Mouse (Mus musculus) spleen, embryonic (tissue): ENCODE results near the gene Prkci.

Experiments
- CTCF ChIA-PET: fragments of 350-600 bp; sonication (Branson Sonifier 250); formaldehyde crosslinking; loops from one replicate; lab custom pipeline; 2022; lab: Charles Lee

Prkci gene

DNA sequence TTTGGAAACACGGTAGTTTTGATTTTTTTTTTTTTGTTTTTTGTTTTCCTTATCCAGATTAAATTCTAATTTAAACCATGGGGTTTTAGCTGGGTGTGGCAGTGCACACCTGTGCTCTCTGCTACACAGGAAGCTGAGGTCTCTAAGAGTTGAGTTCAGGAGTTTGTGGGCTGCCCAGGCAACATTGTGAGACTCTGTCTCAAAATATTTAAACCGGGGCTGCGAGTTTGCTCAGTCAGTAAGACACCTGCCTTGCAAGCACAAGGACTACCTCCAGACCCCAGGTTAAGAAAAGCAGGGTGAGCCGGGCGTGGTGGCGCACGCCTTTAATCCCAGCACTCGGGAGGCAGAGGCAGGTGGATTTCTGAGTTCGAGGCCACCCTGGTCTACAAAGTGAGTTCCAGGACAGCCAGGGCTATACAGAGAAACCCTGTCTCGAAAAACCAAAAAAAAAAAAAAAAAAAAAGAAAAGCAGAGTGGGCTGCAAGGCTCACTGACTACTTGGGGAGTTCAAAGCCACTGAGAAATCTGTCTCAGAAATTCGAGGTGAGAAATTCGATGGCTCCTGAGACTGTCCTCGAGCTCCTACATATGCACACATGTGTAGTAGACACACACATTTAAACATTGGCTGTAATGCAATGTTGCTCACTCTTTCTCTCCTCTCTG is 87.4 kb downstream of the Prkci start:
- CTCF ChIA-PET = interaction anchor here (0.7 kb wide), 1 partner anchor 56 kb away, joined by 3 read pairs; no protein-coding TSS in a partner anchor

GRCm38 (mm10) chr3:31083507-31084245 is 88.1 kb downstream of the Prkci start:
- CTCF ChIA-PET = no interaction called here

- CTCF ChIA-PET = no interaction called here
Measured at GRCm38 (mm10) chr3:31085000-31085399, 89.5 kb downstream of the Prkci start.

DNA sequence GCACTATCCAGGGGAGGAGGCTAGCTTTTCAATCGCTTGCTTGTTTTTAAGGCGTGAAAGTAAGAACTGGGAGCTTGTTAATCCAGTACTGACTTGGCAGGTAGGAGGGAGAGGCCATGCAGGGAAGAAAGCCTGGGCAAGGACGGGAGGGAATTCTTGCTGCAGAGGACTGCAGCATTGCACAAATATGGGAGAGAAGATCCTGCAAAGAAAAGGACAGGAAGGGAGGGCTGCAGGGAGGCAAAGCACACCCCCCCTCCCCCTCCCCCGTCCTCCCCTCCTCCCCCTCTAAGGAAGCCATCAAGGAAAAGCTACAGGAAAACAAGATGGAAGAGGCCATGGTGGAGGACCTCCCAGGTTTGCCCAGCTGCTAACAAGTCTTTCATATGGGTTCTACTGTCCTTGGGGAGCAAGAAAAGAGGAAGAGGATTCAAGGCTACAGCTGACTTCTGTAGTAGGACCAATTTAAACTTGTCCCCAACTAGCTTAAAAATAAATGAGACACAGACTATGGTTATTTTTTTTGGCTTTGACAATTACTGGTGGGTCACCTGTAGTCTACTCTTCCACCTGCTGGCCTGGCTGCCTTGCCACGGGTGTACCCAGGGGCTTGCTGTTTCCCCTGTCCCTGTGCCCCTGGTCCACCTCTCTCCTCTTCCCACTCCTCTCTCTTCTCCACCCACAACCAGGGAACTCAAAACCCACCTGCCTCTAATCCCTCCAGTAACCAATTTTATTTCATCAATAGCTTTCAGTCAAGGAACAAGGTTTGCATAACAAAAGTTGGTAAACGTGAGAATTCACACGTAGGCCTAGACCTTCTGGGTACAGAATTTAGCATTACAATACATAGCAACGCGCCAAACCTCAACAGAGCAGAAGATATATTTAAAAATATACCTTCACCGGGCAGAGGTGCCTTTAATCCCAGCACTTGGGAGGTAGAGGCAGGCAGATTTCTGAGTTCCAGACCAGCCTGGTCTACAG is 93.5 kb downstream of the Prkci start:
- CTCF ChIA-PET = no interaction called here

DNA sequence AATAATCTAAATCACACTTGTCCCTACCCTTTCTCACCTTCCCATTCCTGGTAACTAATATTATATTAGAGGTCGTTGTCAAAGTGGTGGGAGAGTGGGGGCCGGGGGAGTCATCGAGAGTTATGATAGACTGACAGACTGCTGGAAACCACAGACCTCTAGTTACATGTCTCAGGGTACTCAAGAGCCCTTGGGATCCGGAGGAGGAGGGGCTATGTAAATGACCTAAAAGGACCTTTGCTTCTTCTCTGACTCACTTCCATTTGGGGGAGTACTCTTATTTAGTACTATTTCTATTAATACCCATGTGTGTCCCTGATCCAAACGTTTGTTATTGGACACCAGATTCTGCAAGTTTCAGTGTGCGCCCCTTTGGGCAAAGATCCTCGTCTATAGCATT is 94.4 kb downstream of the Prkci start:
- CTCF ChIA-PET = no interaction called here

DNA sequence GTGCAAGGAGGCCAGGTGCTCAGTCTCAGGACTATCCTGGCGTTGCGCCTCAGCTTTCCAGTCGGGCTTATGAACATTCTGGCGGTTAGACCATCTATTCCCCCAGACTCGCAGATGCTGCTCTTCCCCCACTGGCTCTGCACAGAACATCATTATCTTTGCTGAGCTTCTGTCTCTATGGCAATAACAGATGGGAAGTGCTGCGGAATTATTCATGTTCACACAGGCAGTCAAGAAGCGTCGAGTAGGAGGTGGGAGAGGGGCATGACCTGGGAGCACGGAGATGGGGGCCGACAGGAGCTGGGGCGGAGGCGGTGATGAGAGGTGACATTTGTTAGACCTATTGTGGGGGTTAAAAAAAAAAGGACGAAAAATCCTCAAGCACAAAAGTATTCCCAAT is 97.6 kb downstream of the Prkci start:
- CTCF ChIA-PET = no interaction called here

DNA sequence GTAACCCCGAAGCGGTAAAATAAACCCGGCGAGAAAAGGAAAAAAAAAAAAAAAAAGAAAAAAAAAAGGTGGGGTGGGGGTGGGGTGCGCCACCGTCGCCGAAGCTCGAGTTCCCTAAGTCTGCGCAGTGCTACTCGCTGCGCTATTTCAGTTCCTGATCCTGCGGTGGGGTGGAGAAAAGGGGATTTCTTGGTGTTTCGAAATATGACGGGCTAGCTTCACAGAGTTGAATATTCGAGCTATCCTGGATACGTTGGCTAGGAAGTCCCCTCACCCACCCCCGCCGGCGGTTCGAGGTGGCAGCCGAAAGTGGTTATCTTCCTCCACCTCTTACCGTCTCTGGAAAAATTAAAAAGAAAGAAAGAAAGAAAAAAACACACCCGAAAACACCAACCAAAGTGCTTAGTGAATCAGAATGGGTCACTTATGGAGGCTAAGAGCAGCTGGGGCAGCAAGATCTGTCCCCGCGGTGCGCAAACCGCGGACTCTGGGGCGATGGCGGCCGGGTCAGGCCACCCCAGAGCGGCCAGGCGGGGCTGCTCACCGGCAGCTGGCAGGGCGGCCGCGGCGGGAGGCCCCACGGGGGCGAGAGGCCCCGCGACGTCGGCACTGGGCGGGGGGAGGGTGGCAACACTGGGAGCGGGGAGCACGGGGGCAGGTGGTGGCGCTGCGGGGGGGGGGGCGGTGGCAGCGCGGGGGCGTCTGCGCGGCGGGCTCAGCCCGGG is 98.2 kb downstream of the Prkci start:
- CTCF ChIA-PET = interaction anchor here (0.7 kb wide), 1 partner anchor 19 kb away, joined by 3 read pairs; no protein-coding TSS in a partner anchor

GRCm38 (mm10) chr3:31094531-31095178 is 99.1 kb downstream of the Prkci start, which contains the start of gene Skil:
Gene Skil (plus strand): TSS chr3:31095058.
- CTCF ChIA-PET = interaction anchor here (0.7 to 1.1 kb wide), 2 partner anchors 18 to 451 kb away, joined by 3 to 4 read pairs; partner anchors contain the start of gene Lrriq4

- CTCF ChIA-PET = interaction anchor here (1.1 kb wide), 1 partner anchor 451 kb away, joined by 4 read pairs; the partner anchor contains the start of gene Lrriq4
Measured at GRCm38 (mm10) chr3:31095179-31095490, 99.6 kb downstream of the Prkci start.

GRCm38 (mm10) chr3:31095491-31096154 is 100.1 kb downstream of the Prkci start:
- CTCF ChIA-PET = interaction anchor here (0.7 to 1.1 kb wide), 2 partner anchors 38 to 451 kb away, joined by 4 to 7 read pairs; partner anchors contain the start of gene Lrriq4

- CTCF ChIA-PET = interaction anchor here (0.7 to 1.4 kb wide), 2 partner anchors 10 to 37 kb away, joined by 3 to 7 read pairs; no protein-coding TSS in a partner anchor
Measured at GRCm38 (mm10) chr3:31096155-31097101, 100.9 kb downstream of the Prkci start.

GRCm38 (mm10) chr3:31097102-31097720 is 101.7 kb downstream of the Prkci start:
- CTCF ChIA-PET = interaction anchor here (0.5 to 1.4 kb wide), 2 partner anchors 11 to 24 kb away, joined by 3 to 5 read pairs; no protein-coding TSS in a partner anchor

DNA sequence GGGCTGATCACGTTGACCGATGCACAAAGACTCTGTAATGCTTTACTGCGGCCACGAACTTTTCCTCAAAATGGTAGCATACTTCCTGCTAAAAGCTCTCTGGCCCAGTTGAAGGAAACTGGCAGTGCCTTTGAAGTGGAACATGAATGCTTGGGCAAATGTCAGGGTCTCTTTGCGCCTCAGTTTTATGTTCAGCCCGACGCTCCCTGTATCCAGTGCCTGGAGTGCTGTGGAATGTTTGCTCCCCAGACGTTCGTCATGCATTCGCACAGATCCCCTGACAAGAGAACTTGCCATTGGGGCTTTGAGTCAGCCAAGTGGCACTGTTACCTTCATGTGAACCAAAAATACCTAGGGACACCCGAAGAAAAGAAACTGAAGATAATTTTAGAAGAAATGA is 102.4 kb downstream of the Prkci start:
- CTCF ChIA-PET = interaction anchor here (0.5 to 1.4 kb wide), 2 partner anchors 11 to 23 kb away, joined by 3 to 5 read pairs; no protein-coding TSS in a partner anchor

GRCm38 (mm10) chr3:31098556-31098955 is 103.0 kb downstream of the Prkci start:
- CTCF ChIA-PET = no interaction called here

GRCm38 (mm10) chr3:31100026-31100425 is 104.5 kb downstream of the Prkci start:
- CTCF ChIA-PET = no interaction called here

- CTCF ChIA-PET = no interaction called here
Measured at GRCm38 (mm10) chr3:31100802-31101201, 105.3 kb downstream of the Prkci start.
